Mouse (Mus musculus) heart, adult 2 months (tissue): ENCODE measurements around the gene Prkch.

Source experiments
- CTCF ChIP-seq: fragments of 200-600 bp; IDR thresholded peaks from 2 replicates; pipeline ENCODE4 v1.8.1; 2022; ENCODE audit warnings: antibody characterized with exemption, mild to moderate bottlenecking, moderate library complexity
- EP300 ChIP-seq: fragments of 200-500 bp; IDR thresholded peaks from 2 replicates; pipeline ENCODE4 v1.6.1; 2011; ENCODE audit warnings: low read depth, low read length, control low read depth; ENCODE audit not compliant: insufficient read depth
- POLR2A ChIP-seq: fragments of 200-500 bp; IDR thresholded peaks from 2 replicates; pipeline ENCODE4 v1.6.1; 2011; ENCODE audit warnings: mild to moderate bottlenecking, low read depth, low read length, control low read depth; ENCODE audit not compliant: insufficient read depth

DNA sequence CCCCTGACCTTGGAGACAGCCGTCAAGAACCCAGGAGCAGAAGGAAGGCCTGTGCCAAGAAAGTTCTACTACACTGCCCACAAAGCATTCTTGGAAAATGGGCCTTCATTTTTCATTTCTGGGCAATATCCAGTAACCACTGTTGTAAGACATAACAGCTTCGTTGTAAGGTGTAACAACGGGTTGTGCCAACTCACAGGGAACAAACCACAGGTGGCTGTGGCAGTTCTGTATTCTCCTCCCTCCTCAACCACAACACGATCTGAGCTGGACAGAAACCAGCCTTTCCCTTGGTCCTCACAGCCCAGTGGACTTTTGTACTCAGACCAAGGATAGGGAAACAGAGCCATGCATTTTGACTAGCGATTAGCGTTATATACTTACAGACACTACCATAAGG is 171.9 kb downstream of the Prkch start:
- TF ChIP-seq CTCF (no peak), POLR2A (no peak), EP300 (no peak)
